Mouse (Mus musculus) A20 (cell line): ENCODE measurements around the gene Polg2.
"Not testable (repeated sequence)": the region's sequence is repeated elsewhere in the genome, so short reads cannot be mapped to it uniquely, and the experiment has no call there.

Experiments used
- DNase-seq: peaks from one replicate; pipeline ENCODE4 v3.0.0-alpha.2; 2011; ENCODE audit warnings: low read depth, low spot score

Polg2 gene

DNA sequence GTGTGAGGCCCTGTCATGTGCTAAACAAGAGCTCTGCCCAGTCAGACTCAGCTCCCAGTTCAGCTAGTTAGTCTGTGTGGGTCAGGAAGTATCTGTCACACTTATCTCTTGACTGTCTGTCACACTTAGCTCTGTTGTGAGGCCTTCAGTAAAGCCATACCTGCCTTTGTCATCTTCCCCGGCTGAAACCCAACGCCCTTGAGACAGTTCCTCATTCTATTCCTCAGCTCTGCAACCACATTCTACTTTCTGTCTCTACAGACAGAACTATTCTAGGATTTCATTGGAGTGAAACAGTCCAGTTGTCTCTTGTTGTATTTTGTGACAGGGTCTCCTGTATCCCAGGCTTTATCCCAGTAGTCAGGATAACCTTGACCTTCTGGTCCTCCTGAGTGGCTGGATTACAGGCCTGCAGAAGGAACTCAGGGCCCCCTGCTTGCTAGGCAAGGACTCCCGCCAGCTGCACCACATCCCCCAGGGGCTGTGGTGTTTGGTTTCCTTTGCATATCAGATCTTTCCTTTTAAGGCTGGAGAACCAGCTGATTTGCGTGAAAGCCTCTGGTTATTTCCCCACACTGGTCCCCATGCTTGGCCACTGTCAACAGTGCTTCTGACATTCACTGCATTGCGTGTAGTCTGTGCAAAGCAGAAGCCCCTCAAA is 17.1 kb downstream of the Polg2 start:
- DNase-seq = peak; percentile 96

DNA sequence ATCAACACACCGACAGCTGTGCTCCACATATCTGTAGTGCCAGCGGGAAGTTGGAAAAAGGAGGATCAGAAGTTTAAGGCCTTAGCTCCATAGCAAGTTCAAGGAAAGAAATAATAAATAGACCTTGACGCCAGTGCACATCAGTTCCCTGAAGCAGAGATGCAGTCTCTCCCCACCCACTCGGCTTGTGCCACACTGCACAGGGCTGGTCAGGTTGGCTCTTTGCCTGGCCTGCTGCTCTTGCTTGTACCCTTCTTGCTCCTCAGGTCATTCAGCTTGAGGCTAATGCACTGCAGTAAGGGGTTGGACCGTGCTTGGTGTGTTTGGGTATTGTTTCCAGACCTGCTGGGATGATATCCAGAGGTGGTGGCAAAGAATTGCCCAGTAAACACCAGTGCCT is 18.8 kb downstream of the Polg2 start:
- no peak for DNase-seq

DNA sequence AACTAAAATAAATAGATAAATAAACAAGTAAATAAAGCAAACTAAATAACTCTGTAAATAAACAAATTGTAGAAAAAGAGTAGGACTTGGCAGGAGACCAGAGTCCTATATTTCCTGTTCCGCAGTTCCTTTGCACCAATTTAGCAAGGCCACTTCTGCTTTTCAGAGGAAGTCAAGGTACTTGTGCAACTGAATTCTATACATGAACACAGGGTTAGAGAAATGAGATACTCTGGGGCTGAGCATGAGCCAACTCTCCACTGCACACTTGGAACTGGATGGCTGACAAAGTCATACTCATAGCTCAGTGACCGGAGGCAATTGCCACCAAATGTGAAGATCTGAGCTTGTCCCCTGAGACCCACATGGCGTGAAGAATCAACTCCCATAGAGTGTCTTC is 20.3 kb downstream of the Polg2 start:
- DNase-seq = peak; percentile 77

DNA sequence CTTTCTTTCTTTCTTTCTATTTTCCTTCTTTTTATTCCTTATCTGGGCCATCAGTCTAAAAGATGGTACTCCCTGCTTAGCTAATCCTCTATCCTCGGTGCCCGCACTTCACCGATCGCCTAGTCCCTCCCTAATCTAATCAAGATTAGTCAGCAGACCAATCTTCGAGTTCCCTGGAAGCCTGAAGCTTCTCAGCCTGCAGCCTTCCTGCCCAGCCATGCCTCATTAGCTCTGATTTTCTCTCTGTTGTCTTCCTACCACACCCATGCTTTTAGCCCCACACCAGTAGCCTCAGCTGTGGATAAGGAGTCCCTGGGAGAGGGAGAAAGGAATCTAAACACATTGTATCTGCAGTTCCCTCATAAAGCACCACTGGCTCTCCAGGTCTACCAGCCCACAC is 23.8 kb downstream of the Polg2 start:
- DNase-seq = no peak

DNA sequence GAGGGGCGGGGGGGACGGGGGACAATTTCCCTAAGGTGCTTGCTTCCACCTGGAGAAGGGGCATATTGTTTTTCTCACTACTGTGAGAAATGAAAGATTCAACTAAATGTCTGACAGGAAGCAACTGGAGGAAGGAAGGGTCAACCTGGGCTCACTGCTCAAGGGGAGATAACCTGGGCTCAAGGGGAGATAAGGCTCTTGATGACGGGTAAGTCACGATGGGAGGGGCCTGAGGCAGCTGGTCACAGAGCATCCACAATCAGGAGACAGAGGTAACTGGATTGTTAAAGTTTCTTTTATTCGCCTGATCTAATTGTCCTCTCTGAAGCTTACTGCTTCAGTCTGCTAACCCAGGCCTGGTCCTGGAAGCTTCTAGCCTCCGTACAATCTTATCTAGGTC is 26.0 kb downstream of the Polg2 start:
- no peak for DNase-seq

DNA sequence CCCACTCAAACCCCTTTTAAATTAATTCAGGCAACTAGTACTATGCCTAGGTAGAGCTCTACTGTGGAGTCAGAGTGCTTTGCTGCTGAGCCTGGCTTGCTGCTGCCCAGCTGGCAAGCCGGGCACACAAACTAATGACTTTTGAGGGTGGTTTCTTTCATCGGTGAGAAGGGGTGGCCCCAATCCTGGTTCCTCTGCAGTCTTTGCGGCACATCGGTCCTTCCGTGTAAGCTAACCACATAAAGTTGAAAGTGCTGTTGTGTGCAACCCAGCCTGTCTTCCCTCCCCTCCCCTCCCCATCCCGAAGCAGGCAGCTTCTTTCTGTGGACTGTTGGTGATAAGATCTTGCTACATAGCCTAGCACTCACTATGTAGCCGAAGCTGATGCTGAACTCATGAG is 27.2 kb downstream of the Polg2 start:
- DNase-seq = peak; percentile 84

DNA sequence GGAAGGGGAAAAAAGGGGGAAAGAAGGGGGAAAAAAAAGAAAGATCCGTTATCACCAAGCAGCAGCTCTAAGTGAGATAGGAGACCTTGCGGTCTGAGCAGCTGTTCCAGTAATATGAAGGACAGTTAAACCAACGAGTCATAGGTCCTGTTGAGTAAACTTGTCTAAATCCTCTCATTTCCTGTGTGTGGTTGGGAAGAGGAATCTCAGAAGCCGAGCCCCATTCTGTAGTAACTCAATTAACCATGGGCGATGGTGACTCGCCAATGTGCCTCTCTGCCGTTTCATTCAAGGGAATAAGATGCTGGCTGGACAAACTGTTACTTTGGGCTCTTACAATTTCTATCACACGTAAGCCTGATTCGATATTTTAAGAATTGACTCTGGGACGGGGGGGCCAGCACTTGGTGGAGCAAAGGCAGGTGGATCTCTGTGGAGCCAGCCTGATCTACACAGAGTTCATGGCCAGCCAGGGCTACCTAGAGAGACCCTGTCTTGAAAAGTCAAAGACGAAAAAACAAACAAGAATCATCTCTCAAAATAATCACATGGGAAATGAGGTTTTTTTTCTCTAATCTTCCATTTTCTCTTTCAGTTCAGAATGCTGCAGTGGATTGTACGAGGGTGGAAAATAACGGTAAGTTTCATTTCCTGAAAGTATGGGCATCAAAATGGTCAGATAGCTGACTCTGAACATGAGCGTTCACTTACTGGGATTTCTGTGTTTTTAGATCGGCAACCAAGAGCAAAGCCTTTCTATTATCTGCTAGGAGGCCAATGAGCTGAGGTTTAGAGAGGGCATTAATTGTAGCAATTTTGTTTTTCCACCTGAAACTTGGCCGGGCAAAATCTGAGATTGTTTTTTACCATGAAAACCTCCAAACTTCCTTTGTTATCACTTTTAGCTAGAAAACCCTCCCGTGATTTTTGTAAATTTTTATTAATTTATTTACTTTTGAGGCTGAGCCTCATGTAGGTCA is 28.0 kb downstream of the Polg2 start, which contains the start of gene Milr1:
Milr1 (plus strand) TSS at position 188 of the 980 bp plus-strand sequence.
- DNase-seq = peak; percentile 76

DNA sequence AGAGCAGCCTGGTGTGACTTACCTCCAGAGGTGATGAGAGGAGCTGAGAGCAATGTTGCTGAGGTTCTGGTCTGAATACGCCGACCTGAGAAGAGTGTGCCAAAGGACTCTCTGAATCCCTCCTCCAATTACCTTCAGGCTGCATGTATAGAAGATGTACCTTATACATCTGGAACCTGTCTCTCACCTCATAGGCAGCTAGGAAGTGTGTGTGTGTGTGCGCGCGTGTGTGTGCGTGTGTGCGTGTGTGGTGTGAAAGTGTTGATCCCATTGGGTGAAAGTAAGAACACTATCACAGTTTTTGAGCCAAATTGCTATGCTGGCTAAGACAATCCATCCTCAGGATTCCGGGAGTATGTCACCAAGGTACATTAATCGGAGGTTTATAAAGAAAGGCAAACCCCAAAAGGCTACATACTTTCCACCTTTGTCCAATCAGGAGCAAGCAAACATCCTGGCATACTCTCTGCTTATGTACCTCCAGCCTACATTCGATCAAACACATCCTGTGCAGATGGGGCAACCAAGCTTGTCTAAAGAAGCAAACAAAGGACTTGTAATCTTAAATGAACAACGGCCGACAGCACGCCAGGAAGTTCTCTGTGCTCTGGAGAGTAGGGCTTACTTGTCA is 29.1 kb downstream of the Polg2 start, which contains the start of gene Pecam1:
Pecam1 (minus strand) TSS at position 508 of the 631 bp plus-strand sequence.
- no peak for DNase-seq

DNA sequence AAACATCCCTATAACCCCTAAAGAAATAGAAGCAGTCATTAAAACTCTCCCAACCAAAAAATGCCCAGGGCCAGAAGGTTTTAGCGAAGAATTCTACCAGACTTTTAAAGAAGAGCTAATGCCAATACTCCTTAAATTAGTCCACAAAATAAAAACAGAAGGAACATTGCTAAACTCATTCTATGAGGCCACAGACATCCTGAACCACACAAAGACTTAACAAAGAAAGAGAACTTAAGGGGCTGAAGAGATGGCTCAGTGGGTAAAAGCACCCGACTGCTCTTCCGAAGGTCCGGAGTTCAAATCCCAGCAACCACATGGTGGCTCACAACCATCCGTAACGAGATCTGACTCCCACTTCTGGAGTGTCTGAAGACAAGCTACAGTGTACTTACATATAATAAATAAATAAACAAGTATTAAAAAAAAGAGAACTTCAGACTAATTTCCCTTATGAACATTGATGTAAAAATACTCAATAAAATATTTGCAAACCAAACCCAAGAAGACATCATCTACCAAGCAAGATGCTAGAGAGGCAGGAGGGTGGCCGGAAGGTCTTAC is 29.7 kb downstream of the Polg2 start:
- not testable (repeated sequence) for DNase-seq

DNA sequence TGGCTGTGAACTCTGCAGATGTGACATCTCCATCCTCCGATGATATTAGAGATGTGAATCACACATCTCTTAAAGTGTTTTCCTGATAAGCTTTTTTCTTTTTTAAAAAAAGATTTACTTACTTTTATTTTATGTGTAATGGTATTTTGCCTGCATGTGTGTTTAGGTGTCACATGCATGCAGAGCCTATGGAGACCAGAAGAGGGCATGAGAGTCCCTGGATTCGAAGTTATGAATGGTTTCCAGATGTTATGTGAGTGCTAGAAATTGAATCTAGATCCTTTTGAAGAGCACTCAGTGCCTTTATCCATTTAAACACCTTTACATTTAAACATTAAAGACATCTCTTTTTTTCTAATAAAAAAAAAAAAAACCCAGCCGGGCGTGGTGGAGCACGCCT is 34.4 kb downstream of the Polg2 start:
- DNase-seq = peak; percentile 59

DNA sequence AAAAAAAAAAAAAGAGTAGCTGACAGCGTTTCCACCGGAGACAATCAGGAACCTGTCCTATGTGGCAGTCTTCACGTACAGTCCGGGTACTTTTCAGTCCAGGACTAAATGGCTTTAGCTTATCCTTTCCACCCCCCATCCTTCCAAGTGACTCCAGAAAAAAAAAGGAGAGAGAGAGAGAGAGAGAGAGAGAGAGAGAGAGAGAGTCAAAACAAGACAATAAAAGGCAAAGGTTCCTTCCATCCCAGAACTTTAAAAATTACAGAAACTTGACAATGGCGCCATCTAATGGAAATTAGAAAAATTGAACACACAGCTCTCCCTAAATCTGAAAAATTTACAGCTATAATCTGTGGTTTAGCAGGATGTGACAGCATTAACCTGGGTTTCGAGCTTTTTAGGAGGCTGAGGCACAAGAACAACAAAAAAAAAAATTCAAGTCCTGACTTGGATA is 36.9 kb downstream of the Polg2 start:
- peak; percentile 65 for DNase-seq

DNA sequence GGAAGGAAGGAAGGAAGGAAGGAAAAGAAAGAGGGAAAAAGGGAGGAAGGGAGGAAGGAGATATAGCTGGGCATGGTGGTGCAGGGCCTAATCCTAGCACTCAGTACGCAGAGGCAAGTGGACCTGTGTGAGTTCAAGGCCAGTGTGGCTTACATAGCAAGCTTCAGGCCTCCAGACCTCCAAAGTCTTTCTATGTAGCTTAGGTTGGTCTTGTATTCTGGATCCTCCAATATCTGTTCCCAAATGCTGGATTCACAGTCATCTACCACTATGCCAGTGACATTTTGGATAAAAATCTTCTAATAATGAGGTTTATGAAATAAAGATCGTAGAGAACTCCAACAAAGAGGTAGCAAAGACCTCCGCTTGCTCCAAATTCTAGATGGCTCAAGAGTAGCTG is 37.5 kb downstream of the Polg2 start:
- DNase-seq = no peak

DNA sequence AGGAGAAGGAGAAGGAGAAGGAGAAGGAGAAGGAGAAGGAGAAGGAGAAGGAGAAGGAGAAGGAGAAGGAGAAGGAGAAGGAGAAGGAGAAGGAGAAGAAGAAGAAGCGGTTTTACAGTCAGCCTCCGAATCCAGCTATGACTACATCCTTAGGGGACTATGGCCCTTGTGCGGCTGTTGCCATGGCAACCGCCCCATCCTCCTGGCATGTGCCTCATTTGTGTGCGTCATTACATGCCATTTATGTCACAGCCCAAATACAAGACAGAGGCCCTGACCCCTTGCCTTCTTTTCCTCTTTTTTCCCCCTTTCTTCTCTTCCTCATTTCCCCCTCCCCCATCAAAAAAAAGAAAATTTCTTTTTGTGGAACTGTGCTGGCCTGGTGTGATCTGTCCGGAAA is 38.1 kb downstream of the Polg2 start:
- DNase-seq = no peak

DNA sequence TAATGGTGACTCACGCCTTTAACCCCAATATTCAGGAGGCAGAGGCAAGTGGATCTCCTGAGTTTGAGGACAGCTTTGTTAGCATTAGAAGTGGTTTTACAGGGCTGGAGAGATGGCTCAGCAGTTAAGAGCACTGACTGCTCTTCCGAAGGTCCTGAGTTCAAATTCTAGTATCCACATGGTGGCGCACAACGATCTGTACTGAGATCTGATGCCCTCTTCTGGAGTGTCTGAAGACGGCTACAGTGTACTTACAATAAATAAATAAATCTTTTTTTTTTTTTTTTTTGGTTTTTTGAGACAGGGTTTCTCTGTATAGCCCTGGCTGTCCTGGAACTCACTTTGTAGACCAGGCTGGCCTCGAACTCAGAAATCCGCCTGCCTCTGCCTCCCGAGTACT is 38.6 kb downstream of the Polg2 start:
- peak; percentile 50 for DNase-seq

DNA sequence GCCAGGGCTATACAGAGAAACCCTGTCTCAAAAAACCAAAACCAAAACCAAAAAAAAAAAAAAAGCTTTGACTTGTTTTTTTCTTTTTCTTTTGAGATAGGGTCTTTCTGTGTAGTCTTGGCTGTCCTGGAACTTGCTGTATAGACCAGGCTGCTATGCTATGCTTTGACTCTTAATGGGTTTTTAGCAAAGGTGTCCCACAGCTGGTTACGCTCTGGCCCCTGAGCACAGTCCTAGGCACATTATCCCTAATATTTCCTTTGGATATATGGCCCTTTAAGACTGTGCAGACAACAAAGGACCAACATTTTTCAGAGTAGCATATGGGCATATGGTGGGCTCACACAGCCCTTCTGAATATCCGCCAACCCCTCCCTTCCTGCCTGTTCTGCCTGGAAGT is 40.2 kb downstream of the Polg2 start:
- DNase-seq = no peak

DNA sequence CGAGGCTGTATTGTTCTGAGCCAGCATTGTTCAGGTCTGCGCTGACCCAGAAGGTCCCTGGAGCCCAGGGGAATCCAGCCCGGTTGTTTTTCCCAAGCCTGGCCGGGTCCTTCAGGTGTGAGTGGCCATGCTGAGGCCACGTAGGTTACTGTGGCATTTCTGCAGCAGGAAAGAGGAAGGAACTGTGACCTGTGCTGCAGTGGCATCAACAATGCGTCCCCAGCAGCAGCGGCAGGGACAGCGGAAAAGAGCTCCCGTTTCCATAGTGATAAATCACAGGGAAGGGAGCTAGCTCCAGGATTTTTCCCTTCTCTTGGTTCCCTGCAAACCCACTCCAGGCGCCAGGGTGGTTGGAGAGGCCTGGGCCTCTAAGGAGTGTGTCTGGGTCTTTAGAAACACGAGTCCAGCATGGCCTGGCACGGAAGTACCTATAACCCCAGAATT is 42.1 kb downstream of the Polg2 start:
- DNase-seq = no peak

DNA sequence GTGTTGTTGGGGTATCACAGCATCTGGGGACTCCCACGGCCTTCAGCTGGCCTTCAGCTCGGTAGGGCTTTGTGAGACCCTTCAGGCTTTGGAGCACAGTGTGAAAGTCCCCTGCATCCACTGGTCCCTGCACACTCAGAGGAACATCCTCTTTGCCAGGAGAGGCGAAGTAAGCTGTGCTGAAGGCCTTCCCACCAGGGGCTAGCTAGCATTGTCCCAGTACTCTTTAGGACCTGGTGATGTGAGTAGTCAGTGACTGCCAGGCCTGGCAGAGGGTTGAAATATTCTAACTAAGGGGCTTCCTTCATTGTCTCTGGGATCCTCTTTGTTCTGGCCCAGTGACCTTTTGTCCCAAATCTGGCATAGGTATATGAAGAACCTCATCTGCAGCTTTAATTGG is 42.7 kb downstream of the Polg2 start:
- no peak for DNase-seq

DNA sequence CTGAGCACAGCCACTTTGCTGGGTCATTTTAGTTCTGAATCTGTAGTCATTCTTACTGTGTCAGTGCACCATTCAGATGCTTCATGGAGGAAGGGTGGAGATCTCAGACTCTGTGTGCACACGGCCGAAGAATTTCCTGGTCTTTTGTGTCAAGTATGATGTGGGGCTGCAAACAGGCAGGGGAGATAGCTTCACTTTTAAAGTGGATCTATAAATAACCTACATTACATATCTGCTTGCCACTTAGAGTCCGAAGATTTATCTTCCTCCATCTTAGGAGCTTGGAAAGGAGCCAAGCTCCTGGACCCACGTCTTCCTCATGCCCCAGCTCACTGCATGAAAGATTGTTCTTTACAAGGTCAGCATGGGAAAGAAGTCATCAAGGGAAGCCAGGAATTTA is 48.6 kb downstream of the Polg2 start:
- no peak for DNase-seq

DNA sequence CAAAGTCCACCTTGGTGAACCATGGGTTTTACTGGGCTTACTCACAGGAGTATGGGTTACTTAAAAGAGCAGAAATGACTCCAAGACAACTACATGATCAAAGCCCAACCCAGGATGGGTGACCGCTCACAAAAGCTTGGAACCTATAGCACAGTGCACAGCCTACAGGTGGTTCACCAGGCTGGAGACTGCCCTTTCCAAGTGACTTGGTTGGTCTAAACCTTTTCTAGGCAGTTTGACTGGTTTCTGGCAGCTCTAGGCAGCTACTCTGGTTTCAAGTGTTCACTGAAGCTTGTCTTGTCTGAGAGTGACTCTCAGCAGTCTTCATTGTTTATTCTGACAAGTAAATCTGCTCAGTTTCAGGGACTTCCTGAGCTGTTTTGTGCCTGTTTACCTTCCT is 49.7 kb downstream of the Polg2 start:
- DNase-seq = no peak

DNA sequence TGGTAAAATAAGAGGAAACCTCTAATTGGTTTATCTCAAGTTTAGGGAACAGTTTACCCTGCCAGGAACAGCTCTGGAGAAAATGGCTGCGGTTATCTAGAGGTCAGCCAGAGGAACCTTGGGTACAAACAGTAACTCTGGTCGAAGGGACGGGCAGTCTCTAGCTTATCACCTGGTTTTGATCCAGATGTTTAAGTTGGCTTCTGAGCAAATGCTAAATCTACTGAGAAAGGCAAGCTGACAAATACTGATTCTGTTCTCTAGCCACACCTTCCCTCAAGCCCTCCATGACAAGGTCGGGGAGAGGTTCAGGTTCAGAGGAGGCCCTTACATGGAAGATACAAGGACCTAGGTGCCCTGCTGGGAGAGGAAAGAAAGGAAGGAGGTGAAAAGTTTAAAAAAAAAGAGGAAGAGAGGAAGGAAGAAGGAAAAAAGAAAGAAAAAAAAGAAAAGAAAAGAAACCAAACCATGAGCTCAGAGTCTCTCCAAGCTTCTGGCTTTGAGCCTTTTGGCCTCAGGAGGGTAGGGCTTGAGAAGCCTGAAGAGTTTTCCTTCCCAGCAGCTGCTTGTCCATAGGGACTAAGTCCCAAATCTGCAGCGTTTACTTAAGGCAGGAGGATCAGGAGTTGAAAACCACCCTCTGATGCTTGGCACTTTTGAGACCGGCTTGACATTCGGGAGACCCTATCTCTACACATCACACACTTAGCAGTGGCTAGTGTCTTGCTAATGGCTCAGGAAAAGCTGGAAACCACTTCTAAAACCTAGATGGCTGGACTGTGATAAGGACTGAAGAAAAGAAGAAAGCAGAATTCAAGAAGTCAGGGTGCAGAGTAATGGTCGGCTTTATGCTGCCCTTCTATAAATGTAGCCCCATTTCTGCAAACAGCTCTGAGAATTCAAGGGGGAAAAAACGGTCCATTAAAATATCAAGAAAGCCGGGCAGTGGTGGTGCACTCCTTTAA is 50.7 kb downstream of the Polg2 start:
- DNase-seq = no peak

DNA sequence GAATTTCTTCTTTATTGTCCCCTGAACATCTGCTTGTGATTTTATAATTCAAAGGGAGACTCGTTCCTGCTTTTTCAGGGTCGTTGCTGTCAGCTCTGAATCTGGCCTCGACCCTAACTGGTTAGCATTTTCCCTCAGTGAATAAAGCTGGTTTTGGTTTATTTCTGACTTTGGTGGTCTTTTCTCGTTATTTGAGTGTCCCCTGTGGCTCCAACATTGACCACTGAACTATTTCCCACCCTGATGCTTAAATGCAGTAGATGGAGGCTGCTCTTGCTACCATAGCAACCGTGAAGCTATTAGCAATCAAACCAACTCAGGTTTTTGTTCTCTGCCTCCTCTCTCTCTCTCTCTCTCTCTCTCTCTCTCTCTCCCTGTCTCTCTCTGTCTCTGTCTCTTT is 51.4 kb downstream of the Polg2 start:
- DNase-seq = no peak
